Mouse (Mus musculus) midbrain, embryonic 12.5 days (tissue): ENCODE measurements around the gene Cbx8. TPM values are rescaled to one million over a fixed set of nuclear protein-coding genes. Genes with fewer than 3 reads are reported as not detected.

Experiments
- ATAC-seq: fragments of 200-750 bp; cut with Nextera tagmentation; 2 replicates; pipeline ENCODE4 v1.8.0; 2017; ENCODE audit warnings: low read depth, moderate TSS enrichment, moderate library complexity; ENCODE audit not compliant: low FRiP score
- H3K27ac ChIP-seq: fragments of 300-500 bp; sonication (generic); replicated peaks from 2 replicates; pipeline ENCODE4 v1.5.1; 2016; ENCODE audit warnings: mild to moderate bottlenecking
- H3K27me3 ChIP-seq: fragments of 300-500 bp; sonication (generic); 2 replicates; pipeline ENCODE4 v1.6.1; 2016; ENCODE audit warnings: mild to moderate bottlenecking
- H3K36me3 ChIP-seq: fragments of 300-500 bp; sonication (generic); 2 replicates; pipeline ENCODE4 v1.6.1; 2016
- H3K4me1 ChIP-seq: fragments of 300-500 bp; sonication (generic); 2 replicates; pipeline ENCODE4 v1.6.1; 2016
- H3K4me2 ChIP-seq: fragments of 300-500 bp; sonication (generic); replicated peaks from 2 replicates; pipeline ENCODE4 v1.6.1; 2016; ENCODE audit warnings: mild to moderate bottlenecking, moderate library complexity
- H3K4me3 ChIP-seq: fragments of 300-500 bp; sonication (generic); 2 replicates; pipeline ENCODE4 v1.5.1; 2016; ENCODE audit warnings: mild to moderate bottlenecking
- H3K9ac ChIP-seq: fragments of 300-500 bp; sonication (generic); replicated peaks from 2 replicates; pipeline ENCODE4 v1.6.1; 2016; ENCODE audit warnings: mild to moderate bottlenecking, moderate library complexity
- H3K9me3 ChIP-seq: fragments of 300-500 bp; sonication (generic); 2 replicates; pipeline ENCODE4 v1.6.1; 2016; ENCODE audit warnings: mild to moderate bottlenecking
- WGBS: fragments of 180-500 bp; shearing (Covaris S2); methylation state at CpG from one replicate; pipeline ENCODE4 v1.1.7; 2016; 5-methylcytosine and 5-hydroxymethylcytosine counted together
- polyA plus RNA-seq: library from polyadenylated mRNA; unstranded; fragments of >200 nt; fragmentation: Nextera tagmentation; extraction: Ambion mirVana; gene quantifications from 2 replicates; pipeline ENCODE4 v1.2.1, GENCODE M21; 2016

Gene Cbx8
- polyA plus RNA-seq, 1 experiment from 2014 or later = 15.1 TPM

GRCm38 (mm10) chr11:119083724-119084445 lies 43.1 kb upstream of the Cbx8 start:
- 2% methylated on average over 28 of the region's 28 CpGs for WGBS
- Histone ChIP-seq H3K4me3 (peak overlapping the region; percentile 84), H3K9me3 (no peaks in the 10 kb centered on the region), H3K4me1 (peaks cover 79% of the 10 kb centered on the region), H3K9ac (peak overlapping the region; percentile 93), H3K4me2 (peak overlapping the region; percentile 91), H3K27me3 (peaks cover 74% of the 10 kb centered on the region), H3K36me3 (peaks cover 10% of the 10 kb centered on the region), H3K27ac (no peak overlapping the region)
- no peak for ATAC-seq

GRCm38 (mm10) chr11:119082638-119083599 lies 42.1 kb upstream of the Cbx8 start:
- peaks cover 10% of the 10 kb centered on the region for H3K36me3 ChIP-seq
- H3K4me1 ChIP-seq = peaks cover 80% of the 10 kb centered on the region
- no peak for ATAC-seq
- 6% methylated on average over 20 of the region's 20 CpGs for WGBS
- peaks cover 64% of the 10 kb centered on the region for H3K27me3 ChIP-seq
- no peaks in the 10 kb centered on the region for H3K9me3 ChIP-seq
- H3K9ac ChIP-seq = 0 out of 2 replicates have a peak overlapping the region, but pooled peaks have one; percentile 93
- H3K27ac ChIP-seq = no peak overlapping the region
- peak overlapping the region; percentile 84 for H3K4me3 ChIP-seq
- peak overlapping the region; percentile 91 for H3K4me2 ChIP-seq

- ATAC-seq = no peak
- Histone ChIP-seq H3K4me3 (peak overlapping the region; percentile 20), H3K27me3 (peaks cover 56% of the 10 kb centered on the region), H3K36me3 (peaks cover 10% of the 10 kb centered on the region), H3K27ac (no peak overlapping the region), H3K9me3 (no peaks in the 10 kb centered on the region), H3K4me1 (peaks cover 78% of the 10 kb centered on the region), H3K4me2 (peak overlapping the region; percentile 29), H3K9ac (no peak overlapping the region; the same call in 1 of the 2 replicates)
- 10% methylated on average over 21 of the region's 21 CpGs for WGBS
Measured at GRCm38 (mm10) chr11:119081839-119082637, 41.3 kb upstream of the Cbx8 start.

- Histone ChIP-seq H3K4me2 (peak overlapping the region; percentile 29), H3K4me1 (peaks cover 72% of the 10 kb centered on the region), H3K4me3 (peak overlapping the region; percentile 20), H3K27me3 (peaks cover 48% of the 10 kb centered on the region), H3K36me3 (peaks cover 10% of the 10 kb centered on the region), H3K27ac (no peak overlapping the region), H3K9me3 (no peaks in the 10 kb centered on the region), H3K9ac (peak overlapping the region; percentile 17; the same call in 1 of the 2 replicates)
- WGBS = 13% methylated on average over 43 of the region's 47 CpGs
- ATAC-seq = no peak
Measured at GRCm38 (mm10) chr11:119081148-119081838, 40.5 kb upstream of the Cbx8 start.

GRCm38 (mm10) chr11:119080461-119081147 lies 39.8 kb upstream of the Cbx8 start:
- H3K4me2 ChIP-seq = peak overlapping the region; percentile 29
- WGBS = 20% methylated on average over 33 of the region's 33 CpGs
- peak overlapping the region; percentile 17; the same call in 1 of the 2 replicates for H3K9ac ChIP-seq
- H3K27me3 ChIP-seq = peaks cover 53% of the 10 kb centered on the region
- H3K4me1 ChIP-seq = peaks cover 72% of the 10 kb centered on the region
- peaks cover 10% of the 10 kb centered on the region for H3K36me3 ChIP-seq
- no peak overlapping the region for H3K27ac ChIP-seq
- H3K4me3 ChIP-seq = peak overlapping the region; percentile 20
- no peak for ATAC-seq
- no peaks in the 10 kb centered on the region for H3K9me3 ChIP-seq

- WGBS = 20% methylated on average over 7 of the region's 7 CpGs
- H3K4me3 ChIP-seq = peak overlapping the region; percentile 10; the same call in 1 of the 2 replicates
- H3K9me3 ChIP-seq = no peaks in the 10 kb centered on the region
- ATAC-seq = no peak
- H3K27ac ChIP-seq = peak overlapping the region; percentile 73
- peaks cover 66% of the 10 kb centered on the region for H3K4me1 ChIP-seq
- peak overlapping the region; percentile 46 for H3K4me2 ChIP-seq
- peaks cover 10% of the 10 kb centered on the region for H3K36me3 ChIP-seq
- peak overlapping the region; percentile 39 for H3K9ac ChIP-seq
- peaks cover 59% of the 10 kb centered on the region for H3K27me3 ChIP-seq
Measured at GRCm38 (mm10) chr11:119079445-119079837, 38.7 kb upstream of the Cbx8 start.

- Histone ChIP-seq H3K27me3 (peaks cover 59% of the 10 kb centered on the region), H3K9me3 (no peaks in the 10 kb centered on the region), H3K9ac (peak overlapping the region; percentile 39), H3K4me1 (peaks cover 60% of the 10 kb centered on the region), H3K36me3 (peaks cover 10% of the 10 kb centered on the region), H3K27ac (peak overlapping the region; percentile 76), H3K4me3 (peak overlapping the region; percentile 10; the same call in 1 of the 2 replicates), H3K4me2 (peak overlapping the region; percentile 46)
- ATAC-seq = peak; percentile 81
- WGBS = 4% methylated on average over 22 of the region's 27 CpGs
Measured at GRCm38 (mm10) chr11:119078691-119079444, 38.1 kb upstream of the Cbx8 start.

- Histone ChIP-seq H3K27me3 (peaks cover 51% of the 10 kb centered on the region), H3K36me3 (peaks cover 10% of the 10 kb centered on the region), H3K4me2 (no peak overlapping the region), H3K9me3 (no peaks in the 10 kb centered on the region), H3K4me1 (peaks cover 52% of the 10 kb centered on the region), H3K4me3 (no peak overlapping the region), H3K27ac (0 out of 2 replicates have a peak overlapping the region, but pooled peaks have one; percentile 76), H3K9ac (no peak overlapping the region)
- no peak for ATAC-seq
- WGBS = 83% methylated on average over 4 of the region's 4 CpGs
Measured at GRCm38 (mm10) chr11:119077755-119078154, 37.0 kb upstream of the Cbx8 start.

GRCm38 (mm10) chr11:119075805-119076204 lies 35.0 kb upstream of the Cbx8 start:
- Histone ChIP-seq H3K36me3 (peaks cover under 1% of the 10 kb centered on the region; the same call in 1 of the 2 replicates), H3K27me3 (peaks cover 46% of the 10 kb centered on the region), H3K9me3 (no peaks in the 10 kb centered on the region), H3K27ac (no peak overlapping the region), H3K4me1 (peaks cover 33% of the 10 kb centered on the region), H3K4me2 (no peak overlapping the region), H3K4me3 (no peak overlapping the region), H3K9ac (no peak overlapping the region)
- WGBS = 91% methylated on average over 5 of the region's 5 CpGs
- no peak for ATAC-seq

GRCm38 (mm10) chr11:119073876-119074433 lies 33.2 kb upstream of the Cbx8 start:
- Histone ChIP-seq H3K27ac (no peak overlapping the region), H3K4me3 (no peak overlapping the region), H3K36me3 (no peaks in the 10 kb centered on the region), H3K4me1 (peaks cover 15% of the 10 kb centered on the region), H3K27me3 (peaks cover 30% of the 10 kb centered on the region), H3K9me3 (no peaks in the 10 kb centered on the region), H3K9ac (no peak overlapping the region), H3K4me2 (no peak overlapping the region)
- ATAC-seq = no peak
- 66% methylated on average over 6 of the region's 6 CpGs for WGBS
